Mouse (Mus musculus) heart, postnatal 4 days (tissue): ENCODE results near the gene Nme2. TPM values are rescaled to one million over a fixed set of nuclear protein-coding genes. Genes with fewer than 3 reads are reported as not detected.

Experiments used
- total RNA-seq, 2 experiments: library from RNA; stranded (reverse); gene quantifications; 2 replicates each; pipeline ENCODE4 v1.2.3; 2021

Nme2 gene
- total RNA-seq, 2 experiments from 2014 or later, result 991 to 1,141 TPM

Other genes starting within 250 kb of the Nme2 start
- 10 to 100 TPM; 17.0 to 17.9 TPM for gene Utp18, start 70.5 kb downstream of the Nme2 start, total RNA-seq
- 10 to 100 TPM; 35.8 to 40.0 TPM for gene Mbtd1, start 70.4 kb downstream of the Nme2 start, total RNA-seq
- gene Gm20390, start 12.0 kb upstream of the Nme2 start, total RNA-seq, result 10 to 100 TPM; 45.3 to 56.6 TPM
- gene Nme1, start 12.3 kb upstream of the Nme2 start, total RNA-seq, result 10 to 100 TPM; 32.7 to 37.8 TPM
- gene Spag9, start 39.8 kb upstream of the Nme2 start, total RNA-seq, result 100 to 1,000 TPM; 139 to 146 TPM